Mouse (Mus musculus) ZHBTc4 (cell line): ENCODE measurements at regions not wholly inside any gene's neighbourhood (a gene's known extent, or its start where the extent isn't known, plus 50 kb on each side); places are given as distances from the start of the nearest gene placed in this dataset.
A peak's percentile ranks its signal among the peaks of the same experiment; 100 is the strongest.

Source experiments
- DNase-seq: peaks from one replicate; pipeline ENCODE4 v3.0.0-alpha.2; 2011; ENCODE audit warnings: low read depth, low spot score

- no peak for DNase-seq
Observed at GRCm38 (mm10) chr6:138956461-138957072, 298.2 kb upstream of the Igbp1b start.

DNA sequence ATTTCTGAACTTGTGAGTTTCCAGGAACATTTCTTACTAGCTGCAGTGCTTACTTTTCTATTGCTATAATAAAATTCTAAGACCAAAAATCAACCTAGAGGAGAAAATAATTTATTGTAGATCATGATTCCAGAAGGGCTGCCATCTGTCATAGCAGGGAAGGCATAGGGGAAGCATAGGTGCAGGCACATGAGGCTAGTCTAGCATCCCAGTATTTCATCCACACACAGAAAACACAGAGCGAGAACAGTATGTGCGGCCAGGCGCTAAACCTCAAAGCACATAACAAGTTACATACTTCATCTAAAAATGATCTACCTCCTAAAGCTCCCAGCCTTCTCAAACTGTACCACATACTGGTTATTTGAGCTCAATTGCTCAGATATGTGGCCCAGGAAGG lies 292.5 kb upstream of the Igbp1b start:
- DNase-seq, result no peak

GRCm38 (mm10) chr6:138946632-138947031 lies 288.3 kb upstream of the Igbp1b start:
- DNase-seq, result no peak

GRCm38 (mm10) chr6:138945432-138945831 lies 287.1 kb upstream of the Igbp1b start:
- DNase-seq, result no peak

- no peak for DNase-seq
Observed at GRCm38 (mm10) chr6:138920161-138920560, 261.8 kb upstream of the Igbp1b start.

- DNase-seq, result no peak
Observed at GRCm38 (mm10) chr6:138919531-138919930, 261.2 kb upstream of the Igbp1b start.

- DNase-seq, result no peak
Observed at GRCm38 (mm10) chr6:138914981-138915380, 256.6 kb upstream of the Igbp1b start.

DNA sequence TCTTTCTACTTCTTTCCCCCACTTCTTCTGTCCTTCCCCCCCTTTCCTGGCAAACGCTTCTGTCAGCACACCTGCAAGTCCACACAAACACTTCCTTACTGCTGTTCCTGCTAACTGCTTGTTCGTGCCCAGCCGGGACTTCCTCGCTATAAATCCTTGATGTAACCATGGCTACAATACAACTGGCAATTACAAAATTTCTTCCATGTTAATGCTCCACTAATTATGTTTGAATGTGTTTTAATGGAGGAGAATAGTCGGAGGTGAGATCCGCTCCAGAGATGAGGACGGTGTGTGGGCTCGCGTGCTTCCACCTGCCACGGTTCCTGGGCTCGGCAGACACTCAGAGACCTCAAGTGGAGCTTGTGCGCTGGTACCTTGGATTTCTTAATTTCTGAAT lies 215.3 kb upstream of the Igbp1b start:
- no peak for DNase-seq

DNA sequence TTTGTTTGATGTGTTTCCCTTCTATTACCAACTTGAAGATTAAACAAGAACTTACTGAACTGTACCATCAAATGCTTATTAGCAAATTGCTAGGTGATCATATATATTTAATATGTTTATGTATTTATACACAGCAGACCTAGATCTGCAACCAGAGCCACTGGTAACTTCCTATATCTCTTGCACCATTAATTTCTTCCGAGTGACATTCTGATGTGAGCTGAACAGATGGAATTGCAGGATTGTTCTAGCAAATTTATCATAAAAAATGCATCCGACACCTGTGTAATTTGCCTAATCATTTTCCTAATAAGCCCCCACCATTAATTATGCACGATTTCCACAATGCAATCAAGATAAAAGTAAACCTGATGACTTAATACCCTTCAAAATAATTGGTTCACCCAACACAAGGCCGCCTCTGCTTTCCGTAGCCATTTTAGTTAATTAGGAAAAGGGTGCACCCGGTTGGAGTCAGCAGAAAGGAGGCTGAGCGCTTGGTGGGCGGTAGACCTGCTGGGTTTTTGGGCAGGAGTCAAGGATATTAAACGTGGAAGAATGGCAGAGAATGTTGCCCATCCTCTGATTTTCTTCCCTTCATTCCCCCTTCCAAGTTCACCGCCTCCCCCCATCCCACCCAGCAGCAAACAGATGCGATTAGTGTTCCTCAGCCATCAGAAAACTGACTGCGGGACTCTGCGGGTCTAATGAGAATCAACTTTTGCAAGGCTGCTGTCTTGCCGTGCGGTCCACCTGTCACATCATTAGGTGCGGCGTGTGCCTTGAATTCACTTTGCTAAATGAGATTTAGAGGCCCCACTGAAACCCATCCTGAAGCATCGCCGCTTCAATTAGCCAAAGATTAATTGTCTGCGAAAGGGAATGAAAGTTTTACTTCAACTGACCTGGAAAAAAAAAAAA lies 214.4 kb upstream of the Igbp1b start:
- DNase-seq, result peak; percentile 10

GRCm38 (mm10) chr6:138838043-138838442 lies 179.7 kb upstream of the Igbp1b start:
- DNase-seq, result no peak

DNA sequence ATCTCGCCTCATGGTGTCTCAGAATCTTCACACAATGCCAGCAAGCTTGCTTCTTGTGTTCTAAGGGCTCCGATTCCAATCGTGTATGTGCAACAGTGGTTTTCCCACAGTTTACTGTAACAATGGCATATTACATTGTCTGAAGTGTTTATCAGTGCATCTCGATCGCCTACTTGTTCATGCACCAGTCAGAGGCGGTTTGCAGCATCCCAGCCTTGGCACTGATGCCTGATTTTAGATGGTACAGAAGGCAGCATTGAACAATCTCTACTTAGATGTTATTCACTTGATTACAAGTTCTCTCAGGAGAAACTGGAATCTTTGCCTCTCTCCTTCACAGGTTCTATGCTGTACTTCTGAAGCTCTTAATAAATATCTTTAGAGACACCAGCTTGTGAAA lies 176.5 kb upstream of the Igbp1b start:
- no peak for DNase-seq

GRCm38 (mm10) chr6:138801835-138802234 lies 143.5 kb upstream of the Igbp1b start:
- DNase-seq, result no peak

DNA sequence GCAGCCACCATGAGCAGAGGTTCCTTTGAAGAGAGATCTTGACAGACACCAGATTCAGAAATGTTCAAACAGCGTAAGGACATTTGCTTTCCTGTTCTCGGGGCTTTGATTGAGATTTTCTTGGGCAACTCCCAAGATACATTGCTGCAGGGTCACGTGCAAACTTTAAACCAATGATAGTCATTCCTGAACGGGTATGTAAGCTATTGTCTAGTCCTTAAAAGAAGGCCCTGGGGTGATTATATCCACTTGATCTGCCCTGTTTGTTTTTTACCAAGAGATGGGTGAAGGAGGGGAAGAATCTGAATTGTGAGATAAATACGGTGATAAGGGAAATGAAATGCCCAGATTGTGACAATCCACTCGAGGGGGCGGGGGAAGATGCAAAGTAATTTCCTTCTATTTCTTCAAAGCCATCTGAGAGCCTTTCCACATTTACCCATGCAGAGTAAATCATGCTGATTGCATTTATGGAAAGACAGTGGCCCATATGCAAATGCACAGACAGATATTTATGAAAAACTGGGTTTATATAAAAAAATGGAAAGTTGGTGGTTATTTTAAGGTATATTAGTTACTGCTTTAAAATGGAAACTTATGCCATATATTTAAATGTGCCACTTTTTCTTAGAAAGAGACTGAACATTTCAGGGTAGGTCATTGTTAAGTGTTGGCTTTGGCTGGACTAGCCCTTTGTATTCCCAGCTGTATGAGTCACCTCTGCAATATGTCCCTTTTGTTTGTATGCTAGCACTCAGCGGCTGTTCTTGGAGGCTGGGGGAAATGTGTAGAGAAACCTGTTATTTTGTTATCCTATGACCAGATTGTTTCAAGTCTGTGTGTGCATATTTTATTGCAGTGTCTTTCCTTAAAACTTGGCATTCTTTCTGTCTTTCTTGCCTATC lies 142.7 kb upstream of the Igbp1b start:
- DNase-seq, result no peak

DNA sequence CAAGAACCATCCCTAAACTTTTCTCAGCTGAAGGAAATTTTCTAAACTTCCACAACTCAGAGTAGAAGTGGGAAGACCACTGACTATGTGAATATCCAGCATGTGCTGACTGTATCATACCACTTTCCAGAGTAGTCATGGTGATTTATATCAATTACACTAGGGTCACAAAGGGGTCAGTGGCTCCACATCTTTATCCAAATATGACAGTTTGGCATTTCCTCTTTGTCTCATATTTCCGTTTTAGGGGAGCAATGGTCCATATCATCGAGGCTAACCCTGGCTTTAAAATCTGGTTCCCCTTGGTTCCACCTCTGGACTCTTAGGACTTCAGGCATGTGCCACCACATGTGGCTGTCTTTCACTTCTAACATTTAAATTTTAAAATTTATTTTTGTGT lies 136.4 kb upstream of the Igbp1b start:
- no peak for DNase-seq

- DNase-seq, result no peak
Observed at GRCm38 (mm10) chr6:138792802-138793201, 134.5 kb upstream of the Igbp1b start.

DNA sequence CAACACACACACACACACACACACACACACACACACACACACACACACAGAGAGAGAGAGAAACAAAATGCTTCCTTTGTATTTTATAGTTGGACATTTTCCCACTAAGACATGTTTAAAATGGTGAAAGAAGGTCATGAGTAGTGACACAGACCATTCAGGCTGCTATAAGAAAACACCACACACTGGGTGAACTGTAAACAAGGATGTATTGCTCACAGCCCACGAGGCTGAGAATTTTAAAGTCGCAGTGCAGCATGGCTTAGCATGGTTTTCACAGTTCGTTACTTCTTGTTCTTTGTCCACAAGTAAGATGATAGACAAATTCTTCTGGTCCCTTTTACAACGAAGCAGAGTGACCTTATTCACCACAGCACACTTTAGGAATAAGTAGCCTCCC lies 124.6 kb upstream of the Igbp1b start:
- DNase-seq, result no peak

DNA sequence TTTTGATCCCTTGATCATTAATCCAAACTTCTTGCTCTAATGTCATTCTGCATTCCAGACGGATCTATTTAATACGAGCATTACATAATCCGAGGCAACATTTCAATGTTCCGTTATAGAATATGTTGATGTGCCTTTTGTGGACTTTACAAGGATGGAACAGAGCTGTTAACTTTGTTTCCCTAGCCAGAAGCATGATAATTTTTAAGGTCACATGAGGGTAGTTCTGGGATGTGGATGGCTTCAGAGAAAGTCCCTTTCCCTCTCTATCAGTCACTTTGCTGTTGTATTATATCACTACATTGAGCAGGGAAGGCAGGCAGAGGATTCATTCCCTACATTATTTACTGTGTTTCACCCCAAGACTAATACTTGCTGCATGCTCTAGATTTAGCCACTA lies 124.1 kb upstream of the Igbp1b start:
- DNase-seq, result no peak

- no peak for DNase-seq
Observed at GRCm38 (mm10) chr6:138761991-138762390, 103.6 kb upstream of the Igbp1b start.

- DNase-seq, result no peak
Observed at GRCm38 (mm10) chr6:138754955-138755303, 96.6 kb upstream of the Igbp1b start.

- no peak for DNase-seq
Observed at GRCm38 (mm10) chr6:138754302-138754954, 96.1 kb upstream of the Igbp1b start.

DNA sequence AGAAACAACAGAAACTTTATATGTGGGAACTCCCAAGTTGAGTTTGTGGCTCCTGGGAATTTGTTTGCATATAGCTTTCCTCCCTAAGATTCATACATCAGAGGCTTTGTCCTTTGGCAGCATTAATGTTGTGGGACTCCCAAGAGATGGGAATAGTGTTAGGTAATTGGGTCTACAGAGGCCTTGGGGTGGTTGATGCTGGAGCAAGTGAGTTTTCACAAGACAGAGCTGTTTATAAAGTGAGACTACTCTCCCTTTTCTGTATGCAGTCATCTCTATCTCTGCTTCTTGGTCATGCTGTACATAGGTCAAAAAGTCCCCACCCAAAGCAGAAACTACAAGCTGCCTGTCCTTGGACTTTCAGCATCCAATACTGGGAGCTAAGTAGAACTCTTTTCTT lies 59.4 kb upstream of the Igbp1b start:
- no peak for DNase-seq
